Mouse (Mus musculus) stomach, postnatal 0 days (tissue): ENCODE data around the gene Cyth4.

ENCODE experiments used
- CTCF ChIP-seq: IDR thresholded peaks from 2 replicates; pipeline ENCODE4 v1.5.1; 2016; ENCODE audit warnings: antibody characterized with exemption, low read depth, mild to moderate bottlenecking, moderate library complexity
- EP300 ChIP-seq: optimal IDR thresholded peaks from 2 replicates; pipeline ENCODE3; 2016; ENCODE audit warnings: antibody characterized with exemption

GRCm38 (mm10) chr15:78599529-78600193 lies 2.8 kb downstream of the Cyth4 start:
- TF ChIP-seq CTCF (no peak), EP300 (no peak)
